Comparison of ENCODE assay signal across 35 mouse cellular contexts in the genomic region with DNA sequence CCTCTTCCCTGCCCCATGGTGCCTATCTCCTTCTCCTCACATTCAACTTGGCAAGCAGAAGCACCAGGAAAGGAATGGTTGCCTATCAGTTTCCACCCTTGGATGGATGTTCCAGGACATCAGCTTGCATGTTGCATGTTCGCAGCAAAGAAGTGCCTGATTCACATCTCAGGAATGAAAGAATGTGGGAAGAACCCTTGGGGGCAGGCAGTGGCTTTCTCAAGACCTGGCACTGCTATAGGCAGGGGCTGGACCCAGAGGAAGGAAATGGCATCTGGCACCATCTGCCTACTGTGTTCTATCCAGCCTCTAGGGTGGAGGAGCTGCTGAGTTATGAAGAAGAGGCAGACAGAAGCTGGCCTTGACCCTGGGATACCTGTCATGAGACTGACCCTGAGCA. TPM values are rescaled to one million over a fixed set of nuclear protein-coding genes. Genes with fewer than 3 reads are reported as not detected.
DNase-seq lines count a peak whose midpoint lies in the region; ATAC-seq and TF ChIP-seq lines count a peak whose summit lies in the region.
"Had no signal": no experiment of that assay in that cellular context is flagged by ENCODE, and none has a peak within 500 bp of the region (broad histone marks: within the 10 kb centered on the region; RNA-seq: fewer than 3 reads in every experiment).

No protein-coding gene starts in this region.

- POLR2A ChIA-PET in Patski (lab: Charles Lee): interaction anchor here (1.2 to 1.7 kb wide), 2 partner anchors 12 to 13 kb away, joined by 3 to 8 read pairs; no protein-coding TSS in a partner anchor

- DNase-seq in lung, postnatal 0 days (ENCODE audit: low spot score): peak; percentile 47
- DNase-seq in lung, adult 18-20 months: no peak
- DNase-seq in Patski (ENCODE audit: low read depth, low spot score): peak; percentile 44
- DNase-seq in fibroblast of lung, adult 2 months (ENCODE audit: low read depth): peak; percentile 23
- no peak for DNase-seq in thymus, postnatal 14 days
- no peak for DNase-seq in embryonic facial prominence, embryonic 10.5 days (ENCODE audit: low spot score)
- no peak for DNase-seq in layer of hippocampus, postnatal 25 days (ENCODE audit: extremely low spot score in 1 of 2, low spot score in 1 of 2)
- DNase-seq: adrenal gland, adult 8-10 months; adrenal gland, postnatal 25 days; cerebellum, adult 11-12 months; cerebellum, adult 8-10 months; cerebellum, postnatal 10 days; cerebellum, postnatal 36 days; embryo, embryonic 11 days; gastrocnemius, postnatal 10 days; gastrocnemius, postnatal 36 days; heart, adult 18-20 months; heart, postnatal 10 days; heart, postnatal 36 days had no signal

- CTCF ChIA-PET in Patski (lab: Charles Lee): interaction anchor here (1.5 kb wide), 1 partner anchor 24 kb away, joined by 5 read pairs; no protein-coding TSS in a partner anchor

- H3K4me3 ChIP-seq in lung, postnatal 0 days (ENCODE audit: low read depth, low read length): no peak overlapping the region
- H3K4me3 ChIP-seq in embryonic facial prominence, embryonic 10.5 days: no peak overlapping the region
- H3K4me3 ChIP-seq: forebrain, embryonic 10.5 days; forebrain, embryonic 13.5 days; heart, embryonic 12.5 days; heart, embryonic 15.5 days; hindbrain, embryonic 10.5 days; hindbrain, embryonic 13.5 days; intestine, embryonic 15.5 days had no signal

- 80% methylated on average over 1 of the region's 1 CpGs for WGBS in lung, postnatal 0 days
- WGBS in embryonic facial prominence, embryonic 10.5 days: 90% methylated on average over 1 of the region's 1 CpGs

- no peaks in the 10 kb centered on the region; the same call in 1 of the 2 replicates for H3K4me1 ChIP-seq in lung, postnatal 0 days (ENCODE audit: insufficient read depth, low read depth, low read length)
- H3K4me1 ChIP-seq in embryonic facial prominence, embryonic 10.5 days: peaks cover 13% of the 10 kb centered on the region

- no peaks in the 10 kb centered on the region for H3K36me3 ChIP-seq in lung, postnatal 0 days (ENCODE audit: insufficient read depth, low read length)
- no peaks in the 10 kb centered on the region for H3K36me3 ChIP-seq in embryonic facial prominence, embryonic 10.5 days (replicated peaks)
- H3K36me3 ChIP-seq: forebrain, embryonic 10.5 days; heart, embryonic 12.5 days; heart, embryonic 15.5 days; hindbrain, embryonic 10.5 days; hindbrain, embryonic 13.5 days; intestine, embryonic 15.5 days had no signal

- no peaks in the 10 kb centered on the region for H3K9me3 ChIP-seq in lung, postnatal 0 days (ENCODE audit: low read length)
- no peaks in the 10 kb centered on the region for H3K9me3 ChIP-seq in embryonic facial prominence, embryonic 10.5 days
- H3K9me3 ChIP-seq: forebrain, embryonic 10.5 days; forebrain, embryonic 13.5 days; heart, embryonic 12.5 days; heart, embryonic 15.5 days; hindbrain, embryonic 10.5 days; hindbrain, embryonic 13.5 days; intestine, embryonic 15.5 days had no signal

- H3K27me3 ChIP-seq in lung, postnatal 0 days (replicated peaks; ENCODE audit: insufficient read depth, low read length): no peaks in the 10 kb centered on the region; the same call in 1 of the 2 replicates
- no peaks in the 10 kb centered on the region for H3K27me3 ChIP-seq in Patski
- H3K27me3 ChIP-seq in embryonic facial prominence, embryonic 10.5 days (replicated peaks; ENCODE audit: low read depth, poor library complexity, severe bottlenecking): peaks cover 72% of the 10 kb centered on the region

- TF ChIP-seq CTCF in lung, postnatal 0 days (IDR thresholded peaks at IDR 0.05): no peak
- TF ChIP-seq CTCF in Patski (IDR thresholded peaks at IDR 0.05): no peak

- no peak overlapping the region for H3K9ac ChIP-seq in lung, postnatal 0 days (replicated peaks; ENCODE audit: low read depth)
- H3K9ac ChIP-seq: forebrain, embryonic 13.5 days; heart, embryonic 12.5 days; heart, embryonic 15.5 days; hindbrain, embryonic 13.5 days; intestine, embryonic 15.5 days had no signal

- ATAC-seq in lung, postnatal 0 days: no peak
- peak; percentile 67 for ATAC-seq in Patski
- no peak for ATAC-seq in erythroblast, adult 5-6 weeks (replicated peaks; ENCODE audit: low FRiP score, poor library complexity, severe bottlenecking)
- ATAC-seq: forebrain, embryonic 13.5 days; forebrain, embryonic 16.5 days; hindbrain, embryonic 16.5 days; intestine, embryonic 15.5 days had no signal

- no peak for TF ChIP-seq EP300 in lung, postnatal 0 days (IDR thresholded peaks at IDR 0.05)

- no peak overlapping the region for H3K4me2 ChIP-seq in lung, postnatal 0 days (replicated peaks; ENCODE audit: low read depth, low read length)
- H3K4me2 ChIP-seq: forebrain, embryonic 13.5 days; heart, embryonic 12.5 days; heart, embryonic 15.5 days; hindbrain, embryonic 13.5 days; intestine, embryonic 15.5 days had no signal

- in situ Hi-C loops in Patski (cut with MboI; ENCODE audit: low pct_unique_long_range_greater_than_20kb): no loop called here

- H3K27ac ChIP-seq in lung, postnatal 0 days (ENCODE audit: low read length): no peak overlapping the region
- H3K27ac ChIP-seq in embryonic facial prominence, embryonic 10.5 days (replicated peaks): no peak overlapping the region
- H3K27ac ChIP-seq: forebrain, embryonic 10.5 days; forebrain, embryonic 13.5 days; heart, embryonic 15.5 days; hindbrain, embryonic 10.5 days; hindbrain, embryonic 13.5 days; intestine, embryonic 15.5 days had no signal

RNA-seq across cellular contexts. Expression of a gene that starts 34.9 kb away (rescaled TPM):
- polyA plus RNA-seq in lung, postnatal 0 days (2015; fragmentation: Nextera tagmentation; extraction: Ambion mirVana): not detected in 2 replicates
- polyA plus RNA-seq in Patski (2021): not detected
- polyA plus RNA-seq in embryonic facial prominence, embryonic 10.5 days (2016; fragmentation: Nextera tagmentation; extraction: Ambion mirVana): not detected in 2 replicates
- total RNA-seq in erythroblast, adult 5-6 weeks (2015; ENCODE audit: low replicate concordance): not detected in 2 replicates
- total RNA-seq in erythroblast, adult 5-6 weeks (2017; ENCODE audit: low replicate concordance): not detected in 2 replicates
- not detected for total RNA-seq in layer of hippocampus, postnatal 25 days (2021)
- total RNA-seq: adrenal gland, adult 8-10 months; adrenal gland, postnatal 25 days; ES-E14; gastrocnemius, adult 18-20 months; gastrocnemius, postnatal 10 days; gastrocnemius, postnatal 36 days; heart, adult 18-20 months; heart, postnatal 10 days; heart, postnatal 36 days had no signal
- polyA plus RNA-seq: brain, embryonic 14.5 days; cortical plate, adult 2 months; embryonic facial prominence, embryonic 11.5 days; embryonic facial prominence, embryonic 14.5 days; forebrain, embryonic 10.5 days; forebrain, embryonic 13.5 days; forebrain, embryonic 16.5 days; heart, embryonic 12.5 days; heart, embryonic 15.5 days; hindbrain, embryonic 10.5 days; hindbrain, embryonic 13.5 days; hindbrain, embryonic 16.5 days; intestine, embryonic 15.5 days had no signal

Comparison
In these comparisons a context has a peak if more than half of its experiments do, and no peak if none do; other contexts are left out.
1. DNase-seq: peak in lung, postnatal 0 days (single experiment), Patski (single experiment) and fibroblast of lung, adult 2 months (single experiment); none in lung, adult 18-20 months (0 of 2), thymus, postnatal 14 days (single experiment), embryonic facial prominence, embryonic 10.5 days (single experiment) and layer of hippocampus, postnatal 25 days (0 of 2).